Mouse (Mus musculus) C2C12 (cell line): ENCODE data around the gene Nfasc. TPM values are rescaled to one million over a fixed set of nuclear protein-coding genes. Genes with fewer than 3 reads are reported as not detected.

Source experiments
- H3K27me3 ChIP-seq: one replicate; pipeline ENCODE4 v1.6.1; 2011; ENCODE audit not compliant: control insufficient read depth, insufficient read depth, insufficient read length
- H3K36me3 ChIP-seq: one replicate; pipeline ENCODE4 v1.6.1; 2011; ENCODE audit not compliant: control insufficient read depth, insufficient read depth
- H3K4me3 ChIP-seq: one replicate; pipeline ENCODE4 v1.5.1; 2011; ENCODE audit warnings: mild to moderate bottlenecking, control low read depth; ENCODE audit not compliant: poor library complexity, insufficient read depth, severe bottlenecking
- H3K79me2 ChIP-seq: one replicate; pipeline ENCODE4 v1.6.1; 2011; ENCODE audit not compliant: control insufficient read depth, insufficient read depth
- H3K79me3 ChIP-seq: one replicate; pipeline ENCODE4 v1.6.1; 2011; ENCODE audit warnings: low read depth, control low read depth
- H3ac ChIP-seq: one replicate; pipeline ENCODE3; 2011; ENCODE audit warnings: low read depth; ENCODE audit not compliant: control insufficient read depth, insufficient read length
- CEBPB ChIP-seq: IDR thresholded peaks from one replicate; pipeline ENCODE4 v1.6.1; 2011; ENCODE audit warnings: low read depth, mild to moderate bottlenecking, control low read depth, moderate library complexity
- CTCF ChIP-seq: IDR thresholded peaks from one replicate; pipeline ENCODE4 v1.5.1; 2011; ENCODE audit not compliant: control insufficient read depth, insufficient read depth, insufficient read length
- FOSL1 ChIP-seq: IDR thresholded peaks from one replicate; pipeline ENCODE4 v1.8.0; 2011; ENCODE audit warnings: mild to moderate bottlenecking, low read length; ENCODE audit not compliant: poor library complexity, insufficient read depth, severe bottlenecking
- MAX ChIP-seq: IDR thresholded peaks from one replicate; pipeline ENCODE4 v1.6.1; 2011; ENCODE audit warnings: mild to moderate bottlenecking, control low read depth
- MYOD1 ChIP-seq: IDR thresholded peaks from one replicate; pipeline ENCODE4 v1.6.1; 2011; ENCODE audit warnings: low read depth; ENCODE audit not compliant: control insufficient read depth, insufficient read length
- MYOG ChIP-seq: IDR thresholded peaks from one replicate; pipeline ENCODE4 v1.6.1; 2011; ENCODE audit not compliant: control insufficient read depth, insufficient read length; ENCODE audit errors: extremely low read depth
- USF1 ChIP-seq: IDR thresholded peaks from one replicate; pipeline ENCODE4 v1.6.1; 2011; ENCODE audit warnings: low read depth, mild to moderate bottlenecking, control low read depth, moderate library complexity
- polyA plus RNA-seq: library from polyadenylated mRNA; unstranded; fragments of >200 nt; fragmentation: generic; extraction: Trizol; gene quantifications from one replicate; pipeline ENCODE4 v1.2.1, GENCODE M21; 2012; ENCODE audit warnings: missing spikeins

The Nfasc gene
- polyA plus RNA-seq, 1 experiment, result not detected

DNA sequence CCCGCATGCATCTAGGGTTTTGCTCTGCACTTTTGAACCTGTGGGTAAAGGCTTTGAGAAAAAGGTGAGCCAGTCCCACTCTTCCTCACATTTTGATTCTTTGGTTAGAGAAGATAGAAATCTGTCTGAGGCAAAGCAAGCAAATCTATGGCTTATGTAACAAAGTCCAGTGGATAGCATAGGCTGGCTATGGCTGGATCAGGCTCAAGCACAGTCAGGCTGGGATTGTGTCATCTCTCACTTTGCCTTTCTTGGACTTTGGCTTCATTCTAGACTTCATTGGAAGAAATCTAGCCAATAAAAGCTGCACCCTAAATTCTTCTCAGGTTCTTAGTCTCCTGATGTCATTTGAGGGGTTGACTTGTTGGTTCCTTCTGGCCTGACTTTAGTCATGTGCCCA, 38.7 kb upstream of the Nfasc start:
- Histone ChIP-seq H3K79me2 (no peaks in the 10 kb centered on the region), H3K4me3 (no peak overlapping the region), H3ac (no peak overlapping the region), H3K36me3 (no peaks in the 10 kb centered on the region), H3K27me3 (peaks cover 5% of the 10 kb centered on the region), H3K79me3 (no peaks in the 10 kb centered on the region)
- TF ChIP-seq CTCF, result no peak
- TF ChIP-seq MYOD1, result no peak
- no peak for TF ChIP-seq CEBPB
- TF ChIP-seq FOSL1, result no peak
- no peak for TF ChIP-seq USF1
- TF ChIP-seq MAX, result no peak
- TF ChIP-seq MYOG, result no peak

DNA sequence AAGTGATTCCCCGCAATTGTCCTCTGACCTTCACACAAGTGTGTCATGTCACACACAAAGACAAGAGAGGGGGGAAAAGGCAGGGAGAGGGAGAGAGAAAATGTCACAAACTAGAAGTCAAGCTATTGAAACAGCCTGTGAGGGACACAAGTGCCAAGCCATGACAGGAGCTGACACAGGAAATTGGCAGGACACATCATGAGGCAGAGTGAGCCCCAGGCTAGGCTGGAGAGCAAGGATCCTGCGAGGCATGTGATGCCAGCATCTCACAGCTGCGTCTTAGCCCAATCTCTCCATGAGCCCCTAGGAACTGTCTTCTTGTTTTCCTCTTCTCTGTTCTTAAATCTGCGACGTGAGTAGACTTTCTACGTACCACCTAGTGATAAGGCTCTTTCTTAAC, 33.4 kb upstream of the Nfasc start:
- H3ac ChIP-seq, result no peak overlapping the region
- peaks cover 14% of the 10 kb centered on the region for H3K27me3 ChIP-seq
- no peaks in the 10 kb centered on the region for H3K79me2 ChIP-seq
- no peak for TF ChIP-seq CEBPB
- no peak for TF ChIP-seq FOSL1
- H3K36me3 ChIP-seq, result no peaks in the 10 kb centered on the region
- no peaks in the 10 kb centered on the region for H3K79me3 ChIP-seq
- no peak overlapping the region for H3K4me3 ChIP-seq

DNA sequence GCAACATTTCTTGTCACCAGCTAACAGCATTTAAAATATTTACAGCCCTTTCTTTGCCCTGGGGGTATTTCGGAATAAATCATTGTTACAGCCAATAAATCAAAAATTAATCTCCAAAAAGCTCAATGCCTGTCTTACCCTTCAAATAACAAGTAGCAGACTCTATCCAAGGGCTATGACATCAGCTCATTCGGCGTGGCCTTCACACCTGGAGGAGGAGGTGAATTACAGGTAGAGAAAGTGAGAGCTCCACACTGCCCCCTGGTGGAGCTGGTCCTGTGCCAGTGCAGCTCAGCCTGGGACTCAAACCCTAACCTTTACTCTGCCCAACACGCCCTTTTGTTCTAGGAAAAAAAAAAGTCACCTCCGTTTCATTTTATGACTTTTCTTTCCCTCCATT, 29.8 kb upstream of the Nfasc start:
- Histone ChIP-seq H3ac (no peak overlapping the region), H3K36me3 (no peaks in the 10 kb centered on the region), H3K4me3 (no peak overlapping the region), H3K79me2 (no peaks in the 10 kb centered on the region), H3K27me3 (peaks cover 14% of the 10 kb centered on the region), H3K79me3 (no peaks in the 10 kb centered on the region)
- TF ChIP-seq FOSL1 (no peak), CEBPB (no peak), CTCF (no peak), MYOD1 (no peak), MAX (no peak), MYOG (no peak), USF1 (no peak)

DNA sequence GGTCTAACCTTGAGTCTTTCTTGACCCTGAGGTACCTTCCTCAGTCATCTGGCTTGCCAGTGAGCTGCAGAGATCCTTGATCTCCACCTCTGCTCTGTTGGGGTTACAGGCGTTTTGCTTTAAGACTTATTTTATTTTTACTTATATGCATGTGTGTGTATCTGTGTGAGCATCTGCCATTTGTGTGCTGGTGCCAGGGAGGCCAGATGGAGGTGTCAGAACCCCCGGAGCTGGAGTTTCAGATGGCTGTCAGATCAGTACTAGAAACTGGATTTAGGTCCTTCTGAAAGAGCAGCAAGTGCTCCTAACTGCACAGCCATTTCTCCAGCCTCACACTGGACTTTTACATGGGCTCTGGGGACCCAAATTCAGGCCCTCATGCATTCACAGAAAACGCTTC, 28.0 kb upstream of the Nfasc start:
- H3K4me3 ChIP-seq, result no peak overlapping the region
- no peaks in the 10 kb centered on the region for H3K36me3 ChIP-seq
- no peaks in the 10 kb centered on the region for H3K79me3 ChIP-seq
- H3K27me3 ChIP-seq, result peaks cover 8% of the 10 kb centered on the region
- TF ChIP-seq USF1 (no peak), MYOG (no peak), MAX (no peak), CEBPB (no peak), CTCF (no peak), MYOD1 (no peak), FOSL1 (no peak)
- no peaks in the 10 kb centered on the region for H3K79me2 ChIP-seq
- H3ac ChIP-seq, result no peak overlapping the region

DNA sequence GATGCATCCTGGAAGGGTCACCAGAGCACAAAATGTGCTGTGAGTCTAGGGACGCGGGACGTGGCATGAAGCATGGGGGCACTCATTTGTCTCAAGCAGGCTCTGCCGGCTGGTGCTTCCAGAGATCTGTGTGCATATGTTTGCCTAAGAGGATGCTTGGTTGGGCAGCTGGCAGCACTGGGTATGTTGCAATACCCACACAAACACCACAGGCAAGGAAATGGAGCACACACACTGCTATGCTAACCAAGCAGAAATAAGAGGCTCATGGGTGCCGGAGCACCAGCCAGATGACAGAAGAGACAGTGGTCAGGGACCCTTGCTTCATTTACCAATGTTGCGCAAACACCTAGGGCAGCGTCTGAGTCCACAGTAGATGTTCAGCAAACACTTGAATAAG, 25.8 kb upstream of the Nfasc start:
- Histone ChIP-seq H3K79me3 (no peaks in the 10 kb centered on the region), H3K4me3 (no peak overlapping the region), H3ac (no peak overlapping the region), H3K27me3 (no peaks in the 10 kb centered on the region), H3K79me2 (no peaks in the 10 kb centered on the region), H3K36me3 (no peaks in the 10 kb centered on the region)
- TF ChIP-seq CTCF, result no peak
- TF ChIP-seq MYOG, result no peak
- no peak for TF ChIP-seq FOSL1
- no peak for TF ChIP-seq CEBPB
- no peak for TF ChIP-seq MAX
- TF ChIP-seq USF1, result no peak
- no peak for TF ChIP-seq MYOD1

DNA sequence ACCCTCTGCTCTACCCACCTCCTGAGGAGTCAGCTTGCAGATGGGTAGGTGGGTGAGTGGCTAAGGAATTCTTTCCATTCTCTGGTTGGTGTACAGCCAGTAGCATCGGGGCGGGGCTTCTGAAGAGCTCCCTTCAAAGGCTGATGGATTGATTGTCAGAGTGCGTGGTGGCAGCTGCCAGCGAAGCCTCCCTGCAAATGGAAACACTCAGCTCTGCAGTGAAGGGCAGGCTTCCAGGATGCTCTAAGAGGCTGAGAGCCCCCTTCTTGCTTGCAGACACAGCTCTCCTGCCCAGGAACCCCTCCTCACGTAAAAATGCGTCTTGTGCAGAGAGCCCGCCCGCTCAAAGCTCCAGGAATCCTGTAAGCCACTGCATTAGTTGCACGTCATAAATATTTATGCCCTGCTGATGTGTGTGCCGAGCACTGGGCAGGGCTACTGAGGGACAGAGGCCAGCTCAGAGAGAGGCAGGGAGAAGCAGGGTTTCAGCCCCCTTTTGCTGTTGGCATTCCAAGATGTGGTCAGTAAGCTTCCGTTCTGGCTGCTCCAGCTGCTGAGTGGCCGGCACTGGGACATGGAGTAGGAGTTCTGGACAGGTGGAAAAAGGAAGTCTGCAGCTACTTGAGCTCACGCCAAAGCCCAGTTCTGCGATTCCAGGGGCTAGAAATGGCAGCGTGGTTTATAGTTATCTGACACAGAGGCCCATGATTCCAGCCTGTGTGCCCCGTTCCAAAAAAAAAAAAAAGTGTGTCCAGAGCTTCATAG, 24.5 kb upstream of the Nfasc start:
- no peak overlapping the region for H3K4me3 ChIP-seq
- TF ChIP-seq MYOG (no peak), MAX (no peak), FOSL1 (no peak), USF1 (no peak), MYOD1 (no peak), CTCF (no peak), CEBPB (no peak)
- H3ac ChIP-seq, result no peak overlapping the region
- peaks cover 3% of the 10 kb centered on the region for H3K27me3 ChIP-seq
- H3K36me3 ChIP-seq, result no peaks in the 10 kb centered on the region
- H3K79me2 ChIP-seq, result no peaks in the 10 kb centered on the region
- H3K79me3 ChIP-seq, result no peaks in the 10 kb centered on the region
